Mouse (Mus musculus) midbrain, embryonic 14.5 days (tissue): ENCODE results near the gene Epor. TPM values are rescaled to one million over a fixed set of nuclear protein-coding genes. Genes with fewer than 3 reads are reported as not detected.

ENCODE experiments used
- ATAC-seq: fragments of 200-750 bp; cut with Nextera tagmentation; 2 replicates; pipeline ENCODE4 v1.8.0; 2017; ENCODE audit warnings: moderate number of reproducible peaks, moderate library complexity; ENCODE audit not compliant: low FRiP score, low TSS enrichment
- DNase-seq: peaks from one replicate; pipeline ENCODE4 v3.0.0-alpha.2; 2015
- H3K27ac ChIP-seq: fragments of 300-500 bp; sonication (generic); replicated peaks from 2 replicates; pipeline ENCODE4 v1.5.1; 2014; ENCODE audit warnings: mild to moderate bottlenecking, low read depth, low read length, moderate library complexity
- H3K27me3 ChIP-seq: fragments of 300-500 bp; sonication (generic); 2 replicates; pipeline ENCODE4 v1.6.1; 2014; ENCODE audit warnings: low read length, control low read depth, mixed read lengths; ENCODE audit not compliant: control insufficient read depth, insufficient read depth
- H3K36me3 ChIP-seq: fragments of 300-500 bp; sonication (generic); 2 replicates; pipeline ENCODE4 v1.6.1; 2014; ENCODE audit warnings: low read length, control low read depth; ENCODE audit not compliant: control insufficient read depth, insufficient read depth
- H3K4me1 ChIP-seq: fragments of 300-500 bp; sonication (generic); 2 replicates; pipeline ENCODE4 v1.6.1; 2014; ENCODE audit warnings: mild to moderate bottlenecking, antibody characterized with exemption, low read length, control low read depth; ENCODE audit not compliant: control insufficient read depth, insufficient read depth
- H3K4me2 ChIP-seq: fragments of 300-500 bp; sonication (generic); 2 replicates; pipeline ENCODE4 v1.6.1; 2014; ENCODE audit warnings: mild to moderate bottlenecking, low read length, moderate library complexity
- H3K4me3 ChIP-seq: fragments of 300-500 bp; sonication (generic); replicated peaks from 2 replicates; pipeline ENCODE4 v1.5.1; 2014; ENCODE audit warnings: low read depth, low read length
- H3K9ac ChIP-seq: fragments of 300-500 bp; sonication (generic); replicated peaks from 2 replicates; pipeline ENCODE4 v1.6.1; 2014; ENCODE audit warnings: mild to moderate bottlenecking, low read length, moderate library complexity
- H3K9me3 ChIP-seq: fragments of 300-500 bp; sonication (generic); 2 replicates; pipeline ENCODE4 v1.6.1; 2016; ENCODE audit warnings: low read length, control low read depth, mixed read lengths; ENCODE audit not compliant: control insufficient read depth
- WGBS: fragments of 180-500 bp; shearing (Covaris S2); extraction: QIAGEN DNeasy Blood & Tissue Kit; methylation state at CpG from one replicate; pipeline ENCODE4 v1.1.7; 2014; 5-methylcytosine and 5-hydroxymethylcytosine counted together
- polyA plus RNA-seq: library from polyadenylated mRNA; unstranded; fragments of >200 nt; fragmentation: Nextera tagmentation; extraction: Ambion mirVana; gene quantifications from 2 replicates; pipeline ENCODE4 v1.2.1, GENCODE M21; 2014

Epor gene
- polyA plus RNA-seq, result 0.65 and 2.0 TPM in 2 replicates

GRCm38 (mm10) chr9:21963417-21963816 is at the start of gene Epor:
Epor (minus strand) TSS chr9:21963506.
- H3K9ac ChIP-seq, result peak within 1 kb of the TSS; percentile 34; the same call in 1 of the 2 replicates
- 10% methylated on average over 8 of the region's 8 CpGs for WGBS
- H3K4me2 ChIP-seq, result peak within 1 kb of the TSS; percentile 55
- DNase-seq (no peak), ATAC-seq (no peak)
- H3K27ac ChIP-seq, result no peak within 1 kb of the TSS
- peak within 1 kb of the TSS; percentile 32 for H3K4me3 ChIP-seq
- no peaks in the 10 kb centered on the region for H3K36me3 ChIP-seq
- no peaks in the 10 kb centered on the region for H3K9me3 ChIP-seq
- peaks cover 43% of the 10 kb centered on the region for H3K27me3 ChIP-seq
- peaks cover 14% of the 10 kb centered on the region for H3K4me1 ChIP-seq

GRCm38 (mm10) chr9:22012731-22013130 is 49.4 kb upstream of the Epor start:
- H3K9ac ChIP-seq, result no peak overlapping the region
- H3K36me3 ChIP-seq, result peaks cover 89% of the 10 kb centered on the region
- H3K4me1 ChIP-seq, result no peaks in the 10 kb centered on the region
- DNase-seq (no peak), ATAC-seq (no peak)
- H3K4me2 ChIP-seq, result no peak overlapping the region
- H3K9me3 ChIP-seq, result no peaks in the 10 kb centered on the region
- WGBS, result 93% methylated on average over 13 of the region's 13 CpGs
- H3K27ac ChIP-seq, result no peak overlapping the region
- no peak overlapping the region for H3K4me3 ChIP-seq
- no peaks in the 10 kb centered on the region for H3K27me3 ChIP-seq

GRCm38 (mm10) chr9:22011055-22011454 is 47.7 kb upstream of the Epor start:
- Histone ChIP-seq H3K4me2 (no peak overlapping the region), H3K9ac (no peak overlapping the region), H3K4me3 (no peak overlapping the region), H3K9me3 (no peaks in the 10 kb centered on the region), H3K36me3 (peaks cover 92% of the 10 kb centered on the region), H3K27ac (no peak overlapping the region), H3K27me3 (no peaks in the 10 kb centered on the region), H3K4me1 (no peaks in the 10 kb centered on the region)
- DNase-seq (no peak), ATAC-seq (peak; percentile 22; the same call in 1 of the 2 replicates)
- WGBS, result 89% methylated on average over 5 of the region's 5 CpGs

GRCm38 (mm10) chr9:22004546-22004945 is 41.2 kb upstream of the Epor start:
- Histone ChIP-seq H3K4me2 (peak overlapping the region; percentile 92; the same call in 1 of the 2 replicates), H3K4me1 (peaks cover 18% of the 10 kb centered on the region)
- 92% methylated on average over 12 of the region's 12 CpGs for WGBS

GRCm38 (mm10) chr9:22003163-22003554 is 39.9 kb upstream of the Epor start:
- Histone ChIP-seq H3K27me3 (no peaks in the 10 kb centered on the region), H3K4me2 (peak overlapping the region; percentile 92), H3K27ac (peak overlapping the region; percentile 71), H3K4me3 (peak overlapping the region; percentile 65), H3K4me1 (peaks cover 18% of the 10 kb centered on the region), H3K9ac (peak overlapping the region; percentile 64), H3K9me3 (no peaks in the 10 kb centered on the region), H3K36me3 (peaks cover 40% of the 10 kb centered on the region)
- ATAC-seq (peak; percentile 28), DNase-seq (peak; percentile 68)
- WGBS, result under 1% methylated on average over 18 of the region's 18 CpGs

More at GRCm38 (mm10) chr9:22004546-22004945, 41.2 kb upstream of the Epor start:
- peaks cover 54% of the 10 kb centered on the region for H3K36me3 ChIP-seq
- DNase-seq (no peak), ATAC-seq (no peak)
- no peaks in the 10 kb centered on the region for H3K9me3 ChIP-seq
- no peaks in the 10 kb centered on the region for H3K27me3 ChIP-seq
- no peak overlapping the region for H3K9ac ChIP-seq
- no peak overlapping the region for H3K4me3 ChIP-seq
- H3K27ac ChIP-seq, result no peak overlapping the region

- peak within 1 kb of the TSS; percentile 64 for H3K9ac ChIP-seq
- H3K27ac ChIP-seq, result peak within 1 kb of the TSS; percentile 71
- ATAC-seq, result peak; percentile 99
- WGBS, result 4% methylated on average over 57 of the region's 57 CpGs
- H3K4me3 ChIP-seq, result peak within 1 kb of the TSS; percentile 65
- DNase-seq, result peak; percentile 100
- H3K4me1 ChIP-seq, result peaks cover 18% of the 10 kb centered on the region
- no peaks in the 10 kb centered on the region for H3K9me3 ChIP-seq
- no peaks in the 10 kb centered on the region for H3K27me3 ChIP-seq
- H3K36me3 ChIP-seq, result peaks cover 34% of the 10 kb centered on the region
- H3K4me2 ChIP-seq, result peak within 1 kb of the TSS; percentile 92
Measured at GRCm38 (mm10) chr9:22002194-22003162, 39.2 kb upstream of the Epor start, which contains the start of the genes Ccdc151 and Prkcsh. Ccdc151 (minus strand) TSS chr9:22002634. Prkcsh (plus strand) TSS chr9:22002806.

DNA sequence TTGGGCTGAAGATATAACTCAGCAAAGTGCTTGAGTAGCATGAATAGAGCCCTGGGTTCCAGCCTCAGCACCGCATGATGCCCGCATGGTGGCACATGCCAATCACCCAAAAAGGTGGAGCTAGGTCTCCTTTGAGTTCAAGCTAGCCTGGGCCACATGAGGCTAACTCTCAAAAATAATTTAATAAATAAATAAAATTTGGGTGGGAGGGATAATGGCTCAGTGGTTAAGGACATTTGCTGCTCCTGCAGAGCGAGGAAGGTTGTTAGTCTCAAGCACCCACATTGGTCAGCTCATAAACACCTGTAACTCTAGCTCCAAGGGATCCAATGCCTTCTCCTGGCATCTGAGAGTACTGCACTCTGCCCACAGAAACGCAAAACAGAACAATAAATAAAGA is 38.3 kb upstream of the Epor start:
- Histone ChIP-seq H3K36me3 (peaks cover 25% of the 10 kb centered on the region), H3K9ac (no peak overlapping the region), H3K4me1 (peaks cover 18% of the 10 kb centered on the region), H3K27ac (no peak overlapping the region), H3K27me3 (no peaks in the 10 kb centered on the region), H3K4me2 (peak overlapping the region; percentile 66), H3K4me3 (no peak overlapping the region), H3K9me3 (no peaks in the 10 kb centered on the region)
- no peak for ATAC-seq
- WGBS, result 86% methylated on average over 4 of the region's 4 CpGs
- DNase-seq, result no peak

GRCm38 (mm10) chr9:22000296-22000695 is 37.0 kb upstream of the Epor start:
- Histone ChIP-seq H3K4me1 (peaks cover 18% of the 10 kb centered on the region), H3K9ac (no peak overlapping the region), H3K36me3 (peaks cover 12% of the 10 kb centered on the region), H3K9me3 (no peaks in the 10 kb centered on the region), H3K4me2 (no peak overlapping the region), H3K4me3 (no peak overlapping the region), H3K27me3 (no peaks in the 10 kb centered on the region), H3K27ac (no peak overlapping the region)
- ATAC-seq (no peak), DNase-seq (no peak)
- WGBS, result 93% methylated on average over 6 of the region's 6 CpGs
